Mouse (Mus musculus) CH12.LX (cell line): Measurements from ENCODE around the gene Oit3. TPM values are rescaled to one million over a fixed set of nuclear protein-coding genes. Genes with fewer than 3 reads are reported as not detected.

ENCODE experiments used
- DNase-seq: peaks from one replicate; pipeline ENCODE4 v3.0.0-alpha.2; 2013; ENCODE audit errors: extremely low read depth
- H3K27ac ChIP-seq: 2 replicates; pipeline ENCODE4 v1.5.1; 2012; ENCODE audit warnings: low read depth, mild to moderate bottlenecking, control low read depth, moderate library complexity; ENCODE audit not compliant: insufficient read depth
- H3K27me3 ChIP-seq: replicated peaks from 2 replicates; pipeline ENCODE3; 2012; ENCODE audit warnings: inconsistent platforms
- H3K36me3 ChIP-seq, 2 experiments: replicated peaks in 1 of 2; 2 replicates each; pipeline versions ENCODE3 to v1.6.1; 2012; ENCODE audit warnings: inconsistent platforms in 1 of 2, low read length in 1 of 2, mild to moderate bottlenecking in 1 of 2, mixed read lengths in 1 of 2, moderate library complexity in 1 of 2; ENCODE audit not compliant: control insufficient read depth in 1 of 2, insufficient read depth in 1 of 2
- H3K4me1 ChIP-seq, 2 experiments: 2 replicates each; pipeline ENCODE4 v1.6.1; 2012; ENCODE audit warnings: inconsistent platforms in 1 of 2, moderate library complexity in 1 of 2; ENCODE audit not compliant: insufficient read depth in 2 of 2, control insufficient read depth in 1 of 2
- H3K4me2 ChIP-seq: 2 replicates; pipeline ENCODE4 v1.6.1; 2012; ENCODE audit warnings: low read depth, mild to moderate bottlenecking, control low read depth; ENCODE audit not compliant: poor library complexity, insufficient read depth, severe bottlenecking
- H3K4me3 ChIP-seq, 3 experiments: fragments of 150-350 bp in 1 of 3; sonication (generic) in 1 of 3; replicated peaks in 1 of 3; 2 replicates each; pipeline versions ENCODE3 to v1.5.1; 2011 to 2012; ENCODE audit warnings: low read depth in 2 of 3, low read length in 2 of 3, mild to moderate bottlenecking in 2 of 3, moderate library complexity in 2 of 3, control low read depth in 1 of 3, improper control_type of control experiment in 1 of 3, inconsistent platforms in 1 of 3, mixed read lengths in 1 of 3; ENCODE audit not compliant: poor library complexity in 1 of 3
- H3K79me2 ChIP-seq: replicated peaks from 2 replicates; pipeline ENCODE4 v1.6.1; 2012; ENCODE audit warnings: mild to moderate bottlenecking, moderate library complexity; ENCODE audit not compliant: control insufficient read depth, poor library complexity, insufficient read depth, severe bottlenecking; ENCODE audit errors: extremely low read depth
- H3K9ac ChIP-seq: 2 replicates; pipeline ENCODE4 v1.6.1; 2012; ENCODE audit warnings: low read depth, mild to moderate bottlenecking, control low read depth, moderate library complexity; ENCODE audit not compliant: insufficient read depth
- H3K9me3 ChIP-seq: replicated peaks from 2 replicates; pipeline ENCODE3; 2012; ENCODE audit warnings: low read length, inconsistent platforms, mixed read lengths
- BHLHE40 ChIP-seq: IDR thresholded peaks from 2 replicates; pipeline ENCODE4 v1.6.1; 2011; ENCODE audit warnings: mild to moderate bottlenecking, low read depth, low read length, improper control_type of control experiment
- EP300 ChIP-seq: IDR thresholded peaks from 2 replicates; pipeline ENCODE4 v1.6.1; 2011; ENCODE audit warnings: low read length, improper control_type of control experiment
- ETS1 ChIP-seq: conservative IDR thresholded peaks from 2 replicates; pipeline ENCODE4 v1.6.1; 2012; ENCODE audit warnings: low read depth, mild to moderate bottlenecking, inconsistent platforms, low read length, improper control_type of control experiment, moderate library complexity
- GABPA ChIP-seq: IDR thresholded peaks from 2 replicates; pipeline ENCODE4 v1.6.1; 2012; ENCODE audit warnings: low read depth, low read length, improper control_type of control experiment, inconsistent platforms; ENCODE audit not compliant: insufficient replicate concordance
- JUND ChIP-seq: conservative IDR thresholded peaks from 2 replicates; pipeline ENCODE4 v1.6.1; 2011; ENCODE audit warnings: low read depth, low read length, improper control_type of control experiment
- KAT2A ChIP-seq: IDR thresholded peaks from 2 replicates; pipeline ENCODE4 v1.6.1; 2012; ENCODE audit warnings: low read length, improper control_type of control experiment, inconsistent platforms; ENCODE audit not compliant: insufficient replicate concordance
- MAZ ChIP-seq: IDR thresholded peaks from 2 replicates; pipeline ENCODE4 v1.6.1; 2012; ENCODE audit warnings: low read depth, mild to moderate bottlenecking, inconsistent platforms, low read length, improper control_type of control experiment, moderate library complexity
- MYC ChIP-seq: IDR thresholded peaks from 2 replicates; pipeline ENCODE4 v1.6.1; 2011; ENCODE audit warnings: low read depth, mild to moderate bottlenecking, improper control_type of control experiment, low read length
- NELFE ChIP-seq: IDR thresholded peaks from 2 replicates; pipeline ENCODE4 v1.6.1; 2011; ENCODE audit warnings: low read depth, low read length, improper control_type of control experiment
- POLR2A ChIP-seq: IDR thresholded peaks from 2 replicates; pipeline ENCODE4 v1.6.1; 2011; ENCODE audit warnings: low read depth, mild to moderate bottlenecking, improper control_type of control experiment, low read length
- RCOR1 ChIP-seq: conservative IDR thresholded peaks from 2 replicates; pipeline ENCODE4 v1.6.1; 2012; ENCODE audit warnings: low read depth, mild to moderate bottlenecking, inconsistent platforms, low read length, improper control_type of control experiment
- TBP ChIP-seq: conservative IDR thresholded peaks from 2 replicates; pipeline ENCODE4 v1.6.1; 2011; ENCODE audit warnings: low read depth, low read length, improper control_type of control experiment
- TCF12 ChIP-seq: IDR thresholded peaks from 2 replicates; pipeline ENCODE4 v1.6.1; 2014; ENCODE audit warnings: low read depth, mild to moderate bottlenecking, inconsistent platforms, low read length, improper control_type of control experiment
- USF1 ChIP-seq: IDR thresholded peaks from 2 replicates; pipeline ENCODE4 v1.6.1; 2014; ENCODE audit warnings: low read depth, mild to moderate bottlenecking, inconsistent platforms, low read length, improper control_type of control experiment
- ZKSCAN1 ChIP-seq: IDR thresholded peaks from 2 replicates; pipeline ENCODE4 v1.6.1; 2012; ENCODE audit warnings: low read depth, inconsistent platforms, low read length, improper control_type of control experiment, borderline replicate concordance
- ZNF384 ChIP-seq: IDR thresholded peaks from 2 replicates; pipeline ENCODE4 v1.6.1; 2012; ENCODE audit warnings: low read depth, low read length, improper control_type of control experiment, inconsistent platforms
- dilution Hi-C: fragments of 300-500 bp; cut with MboI; formaldehyde crosslinking; loops from 2 replicates; pipeline ENCODE4 v1.14.3; 2020; ENCODE audit warnings: low sequenced_read_pairs; ENCODE audit not compliant: extremely low pct_unique_long_range_greater_than_20kb, extremely low pct_ligation_motif_present
- in situ Hi-C: fragments of 300-500 bp; cut with MboI; formaldehyde crosslinking; loops from 3 replicates; pipeline ENCODE4 v1.14.3; 2019; ENCODE audit warnings: low sequenced_read_pairs, low pct_ligation_motif_present, low pct_unique_long_range_greater_than_20kb, mixed read lengths
- polyA plus RNA-seq: library from polyadenylated mRNA; unstranded; fragments of >175 nt; gene quantifications from 2 replicates; pipeline ENCODE4 v1.2.1, GENCODE M21; 2012; ENCODE audit warnings: low read depth; ENCODE audit not compliant: insufficient read length
- total RNA-seq, 2 experiments: library from RNA; depleted of rRNA; stranded (reverse); fragments of 300-350 nt in 1 of 2; fragments of >200 nt in 1 of 2; gene quantifications; 2 replicates each; pipeline ENCODE4 v1.2.3; 2012 to 2014

The Oit3 gene
- total and polyA plus RNA-seq, 3 experiments, result 4.5 to 7.5 (median 7.1) TPM

- no peak overlapping the region for H3K27ac ChIP-seq
- H3K27me3 ChIP-seq, result no peaks in the 10 kb centered on the region
- H3K36me3 ChIP-seq, result no peaks in the 10 kb centered on the region
- no peak for DNase-seq
- H3K4me3 ChIP-seq, result no peak overlapping the region
- H3K9ac ChIP-seq, result no peak overlapping the region
- in situ Hi-C loops, result loop anchor here (25.0 kb wide), 1 partner anchor 323 kb away; no protein-coding TSS in a partner anchor
- H3K4me2 ChIP-seq, result no peak overlapping the region
- H3K79me2 ChIP-seq, result no peaks in the 10 kb centered on the region
- dilution Hi-C loops, result no loop called here
- H3K9me3 ChIP-seq, result peaks cover 8% of the 10 kb centered on the region
- no peak for TF ChIP-seq MAZ
- no peak for TF ChIP-seq ZNF384
- TF ChIP-seq TBP, result no peak
- no peak for TF ChIP-seq ZKSCAN1
- no peak for TF ChIP-seq BHLHE40
- no peak for TF ChIP-seq GABPA
- TF ChIP-seq ETS1, result no peak
- no peak for TF ChIP-seq KAT2A
- H3K4me1 ChIP-seq, result no peaks in the 10 kb centered on the region
Measured at GRCm38 (mm10) chr10:59489411-59489810, 47.8 kb upstream of the Oit3 start.

GRCm38 (mm10) chr10:59487351-59487750 is 45.8 kb upstream of the Oit3 start:
- TF ChIP-seq JUND (no peak), ZNF384 (no peak), BHLHE40 (no peak), MYC (no peak), RCOR1 (no peak), USF1 (no peak), POLR2A (no peak), TBP (no peak), NELFE (no peak), EP300 (no peak), TCF12 (no peak), ZKSCAN1 (no peak)
- Histone ChIP-seq H3K9me3 (peaks cover 8% of the 10 kb centered on the region), H3K4me3 (no peak overlapping the region), H3K4me1 (no peaks in the 10 kb centered on the region), H3K27me3 (no peaks in the 10 kb centered on the region), H3K27ac (no peak overlapping the region), H3K9ac (no peak overlapping the region), H3K36me3 (no peaks in the 10 kb centered on the region), H3K4me2 (no peak overlapping the region), H3K79me2 (no peaks in the 10 kb centered on the region)
- dilution Hi-C loops, result no loop called here
- in situ Hi-C loops, result loop anchor here (25.0 kb wide), 1 partner anchor 325 kb away; no protein-coding TSS in a partner anchor
- DNase-seq, result no peak
